In genomic region chrX:38771886-38772285, GRCm38 (mm10) we compare ENCODE assay signal across 8 mouse cellular contexts. TPM values are rescaled to one million over a fixed set of nuclear protein-coding genes. Genes with fewer than 3 reads are reported as not detected.
DNase-seq lines count a peak whose midpoint lies in the region.

No protein-coding gene starts in this region.

- peak; percentile 0 for DNase-seq in kidney, adult 9 months
- DNase-seq in kidney, adult 18-20 months: no peak
- DNase-seq in NIH3T3 (ENCODE audit: low read depth): peak; percentile 36
- peak; percentile 51 for DNase-seq in embryo, embryonic 10.5 days (ENCODE audit: low spot score)
- peak; percentile 14 to 17 for DNase-seq in left cerebral cortex, postnatal 10 days (ENCODE audit: extremely low spot score in 1 of 2, low spot score in 2 of 2)
- no peak for DNase-seq in urinary bladder, postnatal 14 days (ENCODE audit: low spot score)
- DNase-seq in urinary bladder, postnatal 4 days (ENCODE audit: low spot score in 2 of 2): no peak
- no peak for DNase-seq in cerebellum, adult 11 months

- intact Hi-C loops in left cerebral cortex, postnatal 10 days (cut with DNase I): no loop called here

RNA-seq across cellular contexts. Expression of gene 6030498E09Rik, which starts 0.6 kb away (rescaled TPM):
- total RNA-seq in left cerebral cortex, postnatal 10 days (2021): not detected

Comparison
In these comparisons a context has a peak if more than half of its experiments do, and no peak if none do; other contexts are left out.
1. DNase-seq: peak in kidney, adult 9 months (single experiment), NIH3T3 (single experiment), embryo, embryonic 10.5 days (single experiment) and left cerebral cortex, postnatal 10 days (2 of 2); none in kidney, adult 18-20 months (single experiment), urinary bladder, postnatal 14 days (single experiment), urinary bladder, postnatal 4 days (0 of 2) and cerebellum, adult 11 months (single experiment).